In the genomic region with DNA sequence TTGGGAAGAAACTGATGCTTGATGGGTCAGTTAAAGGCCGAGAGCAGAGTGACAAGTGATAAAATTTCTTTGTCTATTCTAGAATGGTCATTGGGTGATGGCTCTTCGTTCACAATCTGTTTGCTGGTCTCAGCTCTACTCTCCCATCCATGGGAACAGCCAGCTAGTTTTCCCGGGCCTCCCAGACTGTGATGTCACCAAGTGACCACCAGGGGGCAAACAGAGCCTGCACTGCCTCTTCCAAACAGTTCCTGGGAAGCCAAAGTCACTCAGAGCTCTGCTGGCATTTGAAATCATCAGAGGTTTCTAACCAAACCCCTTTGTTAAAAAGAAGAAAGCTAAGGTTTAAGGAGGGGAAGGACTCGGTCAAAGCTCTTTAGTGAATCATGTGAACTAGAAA, we compare ENCODE assay signal across 9 mouse cellular contexts. TPM values are rescaled to one million over a fixed set of nuclear protein-coding genes. Genes with fewer than 3 reads are reported as not detected.
DNase-seq lines count a peak whose midpoint lies in the region; TF ChIP-seq lines count a peak whose summit lies in the region.
"Had no signal": no experiment of that assay in that cellular context is flagged by ENCODE, and none has a peak within 500 bp of the region (broad histone marks: within the 10 kb centered on the region; RNA-seq: fewer than 3 reads in every experiment).

No protein-coding gene starts in this region.

- TF ChIP-seq CTCF in layer of hippocampus, adult 2 months (conservative IDR thresholded peaks at IDR 0.05): peak; percentile 99

- peak; percentile 71 for DNase-seq in ES-CJ7 (ENCODE audit: low read depth, low spot score)
- DNase-seq in adrenal gland, postnatal 14 days: peak; percentile 83
- DNase-seq in embryo, embryonic 9.5 days (ENCODE audit: extremely low spot score): peak; percentile 79
- peak; percentile 59 for DNase-seq in heart, adult 8-10 months (ENCODE audit: low spot score)
- peak; percentile 79 to 85 for DNase-seq in layer of hippocampus, adult 2 months (ENCODE audit: low spot score in 2 of 2)
- DNase-seq in lung, postnatal 25 days (ENCODE audit: low spot score): peak; percentile 73
- peak; percentile 83 for DNase-seq in right cerebral cortex, adult 18-20 months
- peak; percentile 57 to 64 for DNase-seq in urinary bladder, postnatal 36 days (ENCODE audit: low spot score in 2 of 2)

- no peak overlapping the region for H3K27ac ChIP-seq in layer of hippocampus, adult 2 months
- H3K27ac ChIP-seq: heart, embryonic 15.5 days had no signal

- H3K4me3 ChIP-seq in layer of hippocampus, adult 2 months: no peak overlapping the region
- H3K4me3 ChIP-seq: heart, embryonic 15.5 days had no signal

RNA-seq across cellular contexts. Expression of a gene that starts 8.5 kb away (rescaled TPM):
- total RNA-seq in adrenal gland, postnatal 14 days (2021): 18.6 and 19.1 TPM in 2 replicates
- 10 to 100 TPM in 1 of 4 experiments, 1 to 10 TPM in 3; 8.1 to 10.5 (median 9.4) TPM for total RNA-seq in heart, adult 8-10 months (2022)
- 10 to 100 TPM; 26.6 to 28.2 TPM for total RNA-seq in layer of hippocampus, adult 2 months (2021)

RNA-seq across cellular contexts. Expression of a gene that starts 17.2 kb away (rescaled TPM):
- 0.26 TPM in 1 of 2 replicates, not detected in the other for total RNA-seq in adrenal gland, postnatal 14 days (2021)
- total RNA-seq in heart, adult 8-10 months (2022): not detected
- total RNA-seq in layer of hippocampus, adult 2 months (2021): under 1 TPM; 0.27 to 0.38 TPM
